Mouse (Mus musculus) heart, postnatal 25 days (tissue): ENCODE results near the gene Smim1. TPM values are rescaled to one million over a fixed set of nuclear protein-coding genes. Genes with fewer than 3 reads are reported as not detected.

Experiments
- total RNA-seq, 2 experiments: library from RNA; stranded (reverse); gene quantifications; 2 replicates each; pipeline ENCODE4 v1.2.3; 2021

Gene Smim1
- total RNA-seq, 2 experiments from 2014 or later, result 5.8 to 5.9 TPM

Other genes starting within 250 kb of the Smim1 start
- 10 to 100 TPM; 13.4 to 14.2 TPM for gene A430005L14Rik, start 69.0 kb downstream of the Smim1 start, total RNA-seq
- gene Dffb, start 51.1 kb downstream of the Smim1 start, total RNA-seq, result 1 to 10 TPM; 2.5 to 3.7 TPM
- gene Cep104, start 51.0 kb downstream of the Smim1 start, total RNA-seq, result 10 to 100 TPM; 26.0 to 27.9 TPM
- 10 to 100 TPM; 28.3 to 30.2 TPM for gene Lrrc47, start 14.5 kb downstream of the Smim1 start, total RNA-seq
- gene Ccdc27, start 16.4 kb upstream of the Smim1 start, total RNA-seq, result not detected
- not detected for gene Trp73, start 114.0 kb upstream of the Smim1 start, total RNA-seq
- gene Wrap73, start 116.1 kb upstream of the Smim1 start, total RNA-seq, result 10 to 100 TPM; 10.9 to 11.6 TPM
- 100 to 1,000 TPM; 118 to 124 TPM for gene Tprgl, start 134.4 kb upstream of the Smim1 start, total RNA-seq
- gene Megf6, start 144.5 kb upstream of the Smim1 start, total RNA-seq, result 1 to 10 TPM; 7.4 to 8.9 TPM